Mouse (Mus musculus) adrenal gland, adult 18-20 months (tissue): ENCODE data around the gene Ddx60. TPM values are rescaled to one million over a fixed set of nuclear protein-coding genes. Genes with fewer than 3 reads are reported as not detected.
A peak's percentile ranks its signal among the peaks of the same experiment; 100 is the strongest.

ENCODE experiments used
- DNase-seq, 2 experiments: peaks; one replicate each; pipeline ENCODE4 v3.0.0; 2021 to 2022; ENCODE audit warnings: low spot score in 2 of 2
- total RNA-seq, 2 experiments: library from RNA; stranded (reverse); gene quantifications; 1 replicate in 1 of 2; 2 replicates in 1 of 2; pipeline ENCODE4 v1.2.3; 2021

Gene Ddx60
- total RNA-seq, 2 experiments from 2014 or later = 2.9 TPM

DNA sequence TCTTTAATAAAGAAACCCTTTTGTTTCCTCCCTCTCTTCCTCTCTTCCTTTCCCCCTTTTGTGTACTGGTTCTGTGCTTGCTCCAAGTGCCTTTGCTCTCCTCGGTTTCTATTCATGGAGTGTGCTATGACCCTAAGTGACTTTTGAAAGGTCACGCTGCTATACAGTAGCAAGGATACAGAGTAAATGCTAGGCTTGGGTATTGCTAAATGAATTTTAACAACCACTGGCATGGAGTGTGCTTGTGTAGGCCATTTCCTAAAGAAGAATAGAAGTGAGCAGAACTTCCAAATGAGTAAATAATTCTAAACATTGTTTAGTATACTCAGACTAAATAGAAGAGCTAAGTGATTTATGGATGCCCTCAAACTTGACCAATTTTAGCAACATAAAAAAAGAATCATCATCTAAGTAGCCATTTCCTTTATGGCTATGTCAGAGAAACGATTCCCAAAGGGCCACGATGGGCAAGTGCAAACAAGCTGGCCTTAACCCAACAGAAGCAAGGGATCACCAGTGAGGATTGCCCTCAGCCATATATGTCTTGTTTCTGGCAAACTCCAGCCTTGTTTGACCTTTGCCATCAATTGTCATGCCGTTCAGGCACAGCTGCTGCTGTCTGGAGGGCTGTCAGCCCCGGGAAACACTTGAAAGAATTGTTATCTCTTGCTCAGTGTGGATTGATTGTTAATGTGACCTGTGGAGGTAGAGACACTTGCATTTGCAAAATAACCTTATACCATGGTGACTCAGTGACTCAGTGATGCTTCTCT lies 58.0 kb downstream of the Ddx60 start:
- DNase-seq = no peak

DNA sequence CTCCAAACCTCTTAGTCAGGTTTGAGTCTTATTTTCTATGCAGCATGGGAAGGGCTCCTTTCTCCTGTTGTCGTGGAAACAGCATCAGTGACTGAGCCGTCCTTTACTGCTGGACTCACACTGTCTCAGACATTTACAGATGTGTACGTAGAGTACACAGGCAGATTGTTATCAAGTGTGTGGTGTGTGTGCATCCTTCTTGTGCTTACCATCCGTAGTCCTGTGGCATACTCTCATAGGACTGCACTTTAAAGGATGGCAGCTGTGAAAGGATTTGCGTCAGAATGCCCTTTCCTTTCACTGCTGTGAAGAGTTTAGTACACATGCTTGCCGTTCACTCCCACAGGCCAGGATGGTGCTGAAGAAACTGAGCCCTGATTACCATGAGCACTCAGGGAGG lies 61.6 kb downstream of the Ddx60 start:
- DNase-seq = no peak

DNA sequence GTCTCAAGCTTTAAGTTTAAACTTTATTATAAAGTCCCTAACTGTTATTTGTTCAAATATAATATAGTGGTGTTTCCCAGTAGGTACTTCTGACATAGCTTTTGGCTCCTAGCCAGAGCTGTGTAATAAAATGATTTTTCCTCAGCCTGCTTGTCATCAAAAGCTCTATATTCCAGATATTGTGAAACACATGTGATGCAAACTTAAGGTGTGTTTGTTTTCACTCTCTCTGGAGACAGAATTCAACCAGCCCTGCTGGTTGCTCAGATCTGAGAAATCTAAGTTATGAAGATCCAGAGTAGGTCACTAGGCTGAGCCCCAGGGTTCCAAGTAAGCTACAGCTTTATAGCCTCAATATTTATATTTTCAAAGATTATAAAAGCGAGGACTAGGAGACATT lies 64.9 kb downstream of the Ddx60 start:
- no peak for DNase-seq

DNA sequence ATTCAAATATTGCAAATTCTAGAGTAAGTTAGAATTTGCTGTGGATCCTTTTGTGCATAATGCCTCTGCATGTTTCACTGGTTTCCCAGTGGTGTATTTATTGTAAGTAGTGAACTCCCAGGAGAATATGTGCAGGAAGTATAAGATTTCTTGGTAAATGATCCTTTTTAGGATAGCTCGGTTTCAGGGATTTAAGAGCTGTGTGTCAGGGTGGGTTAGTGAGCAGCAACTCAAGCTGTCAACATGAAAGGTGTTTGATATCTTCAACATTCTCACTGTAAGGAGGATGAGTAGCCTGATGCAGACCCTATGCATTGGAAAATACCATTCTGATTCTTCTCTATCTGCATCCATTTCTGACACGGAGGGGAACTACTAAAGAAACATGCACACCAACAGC lies 69.2 kb downstream of the Ddx60 start:
- no peak for DNase-seq

DNA sequence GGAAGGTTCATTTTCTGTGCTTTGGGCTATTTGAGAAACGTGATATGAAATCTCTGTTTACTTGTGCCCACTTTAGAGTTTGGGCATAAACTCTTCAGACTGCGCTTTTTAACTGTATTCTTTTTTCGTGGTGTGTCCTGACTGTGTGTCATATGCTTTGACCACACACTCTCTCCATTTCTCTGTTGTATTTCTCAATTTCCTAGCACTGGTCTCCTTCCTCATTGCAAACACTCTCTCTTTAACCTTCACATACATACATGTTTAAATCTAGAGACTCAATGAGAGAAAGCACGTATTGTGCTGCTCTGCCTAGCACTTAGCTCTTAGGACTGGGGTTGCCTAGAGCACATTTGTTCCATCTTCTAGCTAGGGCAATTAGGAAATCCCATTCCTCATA lies 86.3 kb downstream of the Ddx60 start:
- DNase-seq = no peak

DNA sequence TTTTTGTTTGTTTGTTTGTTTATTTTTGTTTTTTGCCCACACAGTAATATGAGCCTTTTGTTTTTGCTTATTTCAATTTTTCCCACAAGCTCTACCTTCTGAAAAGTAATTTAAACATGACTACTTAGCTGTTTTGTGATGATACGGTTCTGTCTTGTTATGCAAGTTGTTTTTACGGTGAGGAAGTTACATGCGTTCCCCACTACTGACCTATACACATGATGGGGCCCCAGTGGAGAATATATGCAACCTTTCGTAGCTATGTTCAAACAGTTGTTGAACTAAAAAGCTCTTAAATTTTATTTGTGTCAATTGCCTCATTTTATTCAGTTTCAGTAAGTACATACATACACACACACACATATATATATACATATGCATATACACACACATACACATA lies 86.7 kb downstream of the Ddx60 start:
- DNase-seq = no peak

DNA sequence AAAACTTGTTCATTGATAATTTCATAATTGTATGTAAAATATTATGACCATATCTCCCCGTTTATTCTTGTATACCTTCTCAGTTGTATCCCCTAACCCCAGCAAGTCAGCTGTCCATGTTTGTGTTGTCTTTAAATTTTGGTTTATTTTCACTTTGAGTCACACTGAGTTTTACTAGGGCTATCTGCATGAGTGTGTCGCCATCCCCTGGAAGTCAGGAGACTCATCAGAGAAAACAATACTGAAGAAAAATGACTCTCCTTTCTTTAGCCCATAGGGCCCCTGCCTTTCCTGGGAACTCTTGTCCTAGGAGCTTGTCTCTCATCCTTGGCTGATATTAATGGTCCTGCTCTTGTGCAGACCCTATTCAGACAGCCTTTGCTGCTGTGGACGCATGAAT lies 106.5 kb downstream of the Ddx60 start:
- no peak for DNase-seq

DNA sequence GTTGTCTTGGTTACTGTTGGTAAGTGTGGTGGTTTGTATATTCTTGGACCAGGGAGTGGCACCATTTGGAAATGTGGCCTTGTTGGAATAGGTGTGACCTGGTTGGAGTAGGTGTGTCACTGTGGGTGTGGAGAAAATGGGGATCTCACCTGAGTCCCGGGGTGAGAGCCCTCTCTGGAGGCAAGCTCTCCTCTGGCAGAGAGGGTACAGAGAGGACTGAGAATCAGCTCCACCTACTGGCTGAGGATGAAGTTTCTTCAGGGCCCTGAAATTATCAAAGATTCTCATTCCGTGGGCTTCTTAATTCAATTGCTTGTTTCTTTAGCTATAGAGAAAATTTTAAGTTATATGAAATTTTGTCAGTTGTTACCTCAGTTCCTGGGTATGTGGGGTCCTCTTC lies 118.9 kb downstream of the Ddx60 start:
- DNase-seq = peak in 1 of 2 experiments; percentile 5

DNA sequence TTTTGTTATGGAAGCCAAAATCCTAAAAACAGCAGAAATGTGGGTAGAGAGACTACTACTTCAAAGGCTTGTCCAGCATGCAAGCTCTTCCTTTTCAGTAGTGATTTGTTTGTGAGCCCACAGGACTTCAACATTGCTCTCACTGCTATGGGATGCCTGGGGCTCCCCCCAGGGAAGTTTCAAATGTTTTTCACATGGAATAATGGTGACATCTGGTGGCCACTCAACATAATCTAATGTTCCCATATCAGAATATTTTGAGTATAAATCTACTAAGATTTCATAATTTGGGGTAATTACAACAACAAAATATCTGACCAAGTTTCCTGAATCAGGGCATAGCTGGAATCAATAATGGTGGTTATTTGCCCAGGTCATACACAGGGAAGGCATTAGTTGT lies 132.5 kb downstream of the Ddx60 start:
- no peak for DNase-seq

DNA sequence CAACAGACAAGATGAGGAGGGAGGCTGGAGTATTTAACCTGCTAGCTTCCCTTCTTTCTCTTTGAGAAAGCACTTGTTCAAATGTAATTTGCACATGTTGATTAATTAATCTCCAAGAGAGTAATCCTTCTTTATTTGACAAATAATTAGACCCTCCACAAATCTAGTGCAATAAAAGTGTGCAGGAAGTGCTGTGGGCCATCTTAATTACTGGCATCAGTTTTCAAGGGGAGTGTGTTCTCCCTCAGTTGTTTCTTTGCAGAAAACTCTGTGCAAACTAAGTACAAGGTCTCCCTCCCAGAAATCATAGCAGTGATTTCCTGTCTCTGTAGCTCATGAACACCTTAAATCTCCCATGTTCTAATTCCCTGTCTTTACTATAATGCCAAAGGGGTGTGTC lies 140.4 kb downstream of the Ddx60 start:
- no peak for DNase-seq

DNA sequence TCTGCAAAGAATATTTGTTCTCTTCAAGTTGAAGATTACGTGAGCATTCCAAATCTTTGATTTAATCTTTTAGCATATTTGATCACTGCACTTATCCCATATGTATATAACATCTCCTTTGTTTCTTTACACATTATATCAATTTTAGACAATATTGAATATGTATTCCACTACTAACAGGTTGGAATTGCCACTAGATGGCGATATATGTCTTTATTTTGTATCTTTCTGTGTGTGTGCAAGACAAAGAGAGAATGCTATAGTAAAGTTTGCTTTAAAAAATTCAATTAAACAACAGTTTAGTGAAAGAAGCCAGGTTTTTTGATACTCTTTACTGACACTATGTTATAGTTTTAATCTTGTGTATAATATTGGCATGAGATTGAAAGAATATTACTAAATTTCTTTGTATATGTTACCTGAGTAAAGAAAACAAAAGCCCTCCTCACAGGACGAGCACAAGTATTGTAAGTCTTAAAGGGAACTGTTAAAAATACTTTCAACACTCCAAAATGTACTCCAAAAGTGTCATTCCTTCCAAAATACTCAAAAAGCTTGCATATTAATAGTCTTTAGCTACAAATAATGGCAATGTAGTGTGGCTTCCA lies 152.4 kb downstream of the Ddx60 start:
- DNase-seq = no peak

DNA sequence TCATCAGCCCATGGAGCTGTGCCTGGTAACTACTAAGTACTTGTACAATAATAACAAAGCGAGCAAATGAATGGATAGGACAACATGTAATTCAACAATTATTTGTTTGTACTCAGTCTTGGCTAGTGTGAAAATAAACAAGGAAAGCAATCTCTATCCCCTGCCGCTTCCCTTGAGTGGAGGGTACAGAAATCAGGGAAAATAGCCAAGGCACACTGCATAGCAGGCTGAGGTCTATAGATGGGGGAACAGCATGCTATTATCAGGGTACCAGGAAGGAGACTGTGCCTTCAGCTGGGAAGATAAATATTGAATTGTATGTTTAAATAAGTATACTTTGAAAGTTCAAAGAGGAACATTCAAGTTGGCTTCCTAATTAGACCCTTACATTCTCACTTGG lies 153.9 kb downstream of the Ddx60 start:
- no peak for DNase-seq

Other genes starting within 250 kb of the Ddx60 start
- 10 to 100 TPM; 31.9 to 45.7 TPM for gene Palld, start 25.4 kb upstream of the Ddx60 start, total RNA-seq
- gene Anxa10, start 195.1 kb downstream of the Ddx60 start, total RNA-seq = not detected